Mouse (Mus musculus): ENCODE measurements around the gene Ankrd52.

DNA sequence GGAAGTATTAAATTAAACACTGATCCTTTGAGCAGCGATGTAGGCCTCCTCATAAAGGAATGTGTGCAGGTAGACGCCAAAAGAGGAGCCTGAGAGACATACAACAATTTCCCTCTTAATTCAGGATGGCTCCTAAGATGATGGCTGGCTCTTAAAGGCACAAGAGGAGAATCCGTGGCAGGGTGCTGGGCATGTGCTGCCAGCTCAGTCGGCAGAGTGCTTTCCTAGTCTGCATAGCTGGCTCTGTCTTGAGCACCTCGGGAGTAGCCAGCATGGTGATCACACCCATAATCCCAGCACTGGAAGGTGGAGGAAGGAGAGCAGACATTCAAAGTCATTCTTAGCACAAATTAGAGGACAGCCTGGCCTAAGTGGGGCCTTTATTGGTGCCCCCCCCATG, 59.0 kb downstream of the Ankrd52 start:
- TF ChIP-seq CTCF (IDR thresholded peaks at IDR 0.05) (no peak), EP300 (IDR thresholded peaks at IDR 0.05; ENCODE audit: insufficient read depth, low read depth, low read length) (no peak), POLR2A (IDR thresholded peaks at IDR 0.05; ENCODE audit: insufficient read depth, low read depth, low read length) (no peak)

All from heart, adult 2 months (tissue).